Mouse (Mus musculus) left cerebral cortex, adult 6 months (tissue): ENCODE measurements around the gene Usp43. TPM values are rescaled to one million over a fixed set of nuclear protein-coding genes. Genes with fewer than 3 reads are reported as not detected.

Experiments
- long read RNA-seq, 2 experiments: library from polyadenylated mRNA; unstranded; transcript quantifications; one replicate each; pipeline ENCODE4 v2.0.0; 2019 to 2020
- polyA plus RNA-seq: library from polyadenylated mRNA; unstranded; fragments of <200 nt; fragmentation: Nextera tagmentation; gene quantifications from 2 replicates; pipeline ENCODE4 v1.2.3, GENCODE M21; 2021

The Usp43 gene
- polyA plus RNA-seq: 0.88 and 2.1 TPM in 2 replicates
- long read RNA-seq, experiment 1, full-length matches to known transcripts: 4 of 8 reads
- long read RNA-seq, experiment 1, partial matches to known transcripts: 3 of 8 reads
- long read RNA-seq, experiment 1, other reads (novel, unspliced or antisense): 1 of 8 reads
- long read RNA-seq, experiment 2, partial matches to known transcripts: 1 of 2 reads
- long read RNA-seq, experiment 2, other reads (novel, unspliced or antisense): 0 of 2 reads

DNA sequence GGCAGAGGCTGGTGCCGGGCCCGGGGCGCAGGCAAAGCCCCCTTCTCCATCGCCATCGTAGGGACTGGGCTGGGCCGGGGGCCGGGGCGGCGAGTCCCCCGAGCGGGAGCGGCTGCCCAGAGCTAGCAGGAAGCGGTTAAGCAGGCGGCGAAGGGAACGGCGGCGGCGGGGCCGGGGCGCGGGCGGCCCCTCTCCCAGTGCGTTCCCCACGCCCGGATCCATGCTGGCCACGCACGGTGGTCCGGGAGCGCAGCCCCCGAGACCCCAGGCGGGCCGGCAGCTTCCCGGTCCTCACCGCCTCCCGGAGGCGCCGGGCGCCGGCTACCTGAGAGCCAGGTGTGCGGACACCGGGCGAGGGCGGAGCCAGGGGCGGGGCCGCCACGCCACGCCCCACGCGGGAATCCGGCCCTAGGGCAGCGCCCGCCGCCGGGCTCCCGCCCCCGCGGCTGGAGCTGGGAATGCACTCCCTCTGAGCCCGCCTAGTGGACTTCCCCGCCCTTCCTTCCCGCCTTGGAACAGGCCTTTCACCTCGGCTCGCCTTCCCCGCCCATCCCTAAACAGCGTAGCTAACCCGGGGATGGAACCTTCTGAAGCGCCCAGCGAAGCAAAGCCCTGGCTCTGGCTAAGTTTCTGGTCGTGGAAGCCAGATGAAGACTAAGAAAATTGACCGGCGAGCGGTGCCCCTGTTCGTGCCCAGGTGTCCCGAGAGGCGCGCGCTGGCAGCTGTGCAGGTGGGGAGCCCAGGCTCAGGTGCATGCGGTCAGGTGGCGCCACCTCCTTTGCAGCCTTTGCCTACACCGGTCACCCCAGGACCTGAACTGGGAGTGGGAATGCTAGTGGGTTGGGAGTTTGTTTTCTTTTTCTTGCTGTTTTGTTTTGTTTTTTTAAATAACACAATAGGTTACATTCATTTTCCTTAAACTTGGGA, at the start of gene Usp43:
Gene Usp43 (minus strand): TSS at position 327 of the 928 bp plus-strand sequence.

GRCm38 (mm10) chr11:67965905-67966878, 44.2 kb upstream of the Usp43 start, which contains the start of gene Stx8:
Gene Stx8 (plus strand): TSS chr11:67966193.

GRCm38 (mm10) chr11:67965242-67965883, 43.4 kb upstream of the Usp43 start, which contains the start of gene Cfap52:
Gene Cfap52 (minus strand): TSS chr11:67965651.

Other genes starting within 250 kb of the Usp43 start
- not detected in 2 replicates for gene Rcvrn, start 226.8 kb downstream of the Usp43 start, polyA plus RNA-seq
- gene Glp2r, start 151.0 kb downstream of the Usp43 start, polyA plus RNA-seq: 0.44 and 0.63 TPM in 2 replicates
- gene Gsg1l2, start 147.5 kb downstream of the Usp43 start, polyA plus RNA-seq: not detected in 2 replicates
- gene Dhrs7c, start 124.0 kb downstream of the Usp43 start, polyA plus RNA-seq: not detected in 2 replicates
- gene Cfap52, start 43.5 kb upstream of the Usp43 start, polyA plus RNA-seq: 1.2 and 1.4 TPM in 2 replicates
- 52.4 and 56.7 TPM in 2 replicates for gene Stx8, start 44.0 kb upstream of the Usp43 start, polyA plus RNA-seq